Mouse (Mus musculus) gastrocnemius, adult 2 months (tissue): Measurements from ENCODE around the gene Rps12-ps3. TPM values are rescaled to one million over a fixed set of nuclear protein-coding genes. Genes with fewer than 3 reads are reported as not detected.

Source experiments
- DNase-seq: peaks from one replicate; pipeline ENCODE4 v3.0.0; 2022
- H3K27ac ChIP-seq: fragments of 200-600 bp; 2 replicates; pipeline ENCODE4 v1.8.1; 2022; ENCODE audit warnings: mild to moderate bottlenecking
- H3K4me3 ChIP-seq: fragments of 200-600 bp; 2 replicates; pipeline ENCODE4 v1.8.1; 2022; ENCODE audit warnings: mild to moderate bottlenecking, moderate library complexity
- CTCF ChIP-seq: fragments of 200-600 bp; IDR thresholded peaks from 2 replicates; pipeline ENCODE4 v1.8.1; 2022; ENCODE audit warnings: antibody characterized with exemption, mild to moderate bottlenecking, moderate library complexity
- intact Hi-C: fragments of 180-260 bp; cut with DNase I; formaldehyde crosslinking; loops from one replicate; pipeline ENCODE4 v1.15.1; 2025
- total RNA-seq, 2 experiments: library from RNA; stranded (reverse); gene quantifications; 2 replicates each; pipeline ENCODE4 v1.2.3; 2021

The Rps12-ps3 gene
- total RNA-seq, 2 experiments from 2014 or later, result 256 to 333 TPM

DNA sequence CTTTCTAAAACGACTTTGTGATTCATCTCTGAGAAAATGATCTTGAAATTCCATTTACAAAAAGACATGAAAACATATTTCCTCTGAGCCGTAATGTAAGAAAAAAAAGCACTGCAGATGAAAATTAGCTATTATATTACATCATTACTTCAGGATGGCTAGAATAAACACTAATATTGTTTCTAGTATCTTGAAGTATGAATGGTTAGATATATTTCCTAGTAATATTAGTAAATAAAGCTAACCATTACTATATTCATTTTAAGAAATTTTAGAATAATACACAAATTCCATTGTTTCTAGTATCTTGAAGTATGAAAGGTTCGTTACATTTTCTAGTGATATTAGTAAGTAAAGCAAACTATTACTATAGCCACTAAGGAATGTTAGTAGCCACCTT, 17.8 kb downstream of the Rps12-ps3 start:
- intact Hi-C loops, result loop anchor here (10.0 kb wide), 1 partner anchor 395 kb away; the partner anchor contains the start of genes Eno4 and Hspa12a
- no peak overlapping the region for H3K27ac ChIP-seq
- TF ChIP-seq CTCF, result no peak
- no peak overlapping the region for H3K4me3 ChIP-seq
- no peak for DNase-seq

DNA sequence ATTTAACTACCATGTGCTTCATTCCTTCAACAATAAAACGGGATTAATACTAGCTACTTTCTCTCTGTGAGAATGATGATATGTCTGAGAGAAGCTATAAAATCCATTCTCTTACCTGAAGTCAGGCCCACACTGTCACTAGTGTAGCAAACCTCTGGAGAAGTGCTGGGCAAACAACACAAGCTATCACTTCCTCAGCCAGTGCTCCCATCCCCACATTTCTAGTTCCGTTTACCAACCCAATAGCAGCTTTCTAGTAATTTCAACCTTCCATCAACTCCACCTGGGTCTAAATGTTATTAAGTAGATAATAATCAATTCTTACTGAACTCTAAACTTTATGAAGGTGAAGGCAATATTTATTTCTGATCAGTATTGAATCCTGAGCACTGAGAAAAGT, 20.9 kb downstream of the Rps12-ps3 start:
- DNase-seq, result no peak
- TF ChIP-seq CTCF, result no peak
- intact Hi-C loops, result loop anchor here (10.0 kb wide), 1 partner anchor 398 kb away; the partner anchor contains the start of genes Eno4 and Hspa12a
- Histone ChIP-seq H3K27ac (no peak overlapping the region), H3K4me3 (peak overlapping the region; percentile 100)

DNA sequence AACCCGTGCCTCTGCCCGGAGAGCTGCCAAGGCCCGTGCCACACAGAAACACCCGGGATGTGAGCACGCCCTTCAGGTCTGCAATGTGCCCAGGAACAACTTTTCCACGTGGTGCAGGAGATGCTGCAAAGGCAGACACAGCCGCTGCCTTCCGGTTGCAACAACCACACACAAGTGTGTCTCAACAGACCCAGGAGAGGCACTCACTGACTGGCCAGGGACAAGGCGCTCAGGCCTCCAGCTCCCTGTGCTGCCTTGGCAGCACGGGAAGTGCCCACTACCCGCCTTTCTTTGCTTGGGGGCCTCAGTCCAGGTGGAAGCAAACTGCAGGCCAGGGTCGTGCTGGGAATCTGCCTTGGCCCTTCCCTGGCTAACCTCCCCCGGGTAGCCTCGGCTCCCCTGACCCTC, 22.2 kb downstream of the Rps12-ps3 start:
- intact Hi-C loops, result loop anchor here (10.0 kb wide), 1 partner anchor 400 kb away; the partner anchor contains the start of genes Eno4 and Hspa12a
- Histone ChIP-seq H3K4me3 (peak overlapping the region; percentile 100), H3K27ac (peak overlapping the region; percentile 93)
- peak; percentile 33 for DNase-seq
- no peak for TF ChIP-seq CTCF

DNA sequence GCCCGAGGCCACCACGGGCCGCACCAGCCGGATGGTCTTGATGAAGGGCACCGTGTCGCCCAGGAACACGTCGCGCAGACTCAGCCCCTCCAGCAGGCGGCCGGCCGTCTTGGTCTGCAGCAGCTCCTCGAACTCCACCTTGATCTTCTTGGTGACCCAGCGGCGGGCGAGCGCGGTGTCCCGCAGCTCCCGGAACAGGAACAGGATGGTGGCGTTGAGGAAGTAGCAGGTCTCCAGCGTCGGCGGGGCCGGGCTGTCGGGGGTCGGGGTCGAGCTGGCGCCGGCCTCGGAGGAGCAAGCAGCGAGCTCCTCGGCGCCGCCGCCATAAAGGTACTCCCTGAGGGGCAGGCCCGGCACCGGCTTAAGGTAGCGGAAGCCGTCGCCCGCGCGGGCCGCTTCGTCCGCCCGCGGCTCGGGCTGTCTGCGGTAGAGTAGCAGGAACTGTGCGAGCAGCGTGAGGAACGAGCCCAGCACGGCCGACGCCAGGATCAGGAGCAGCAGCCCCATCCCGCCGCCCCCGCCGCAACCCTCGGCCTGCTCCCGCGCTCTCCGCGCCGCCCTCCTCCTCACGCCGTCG, 23.1 kb downstream of the Rps12-ps3 start:
- Histone ChIP-seq H3K4me3 (peak overlapping the region; percentile 100), H3K27ac (peak overlapping the region; percentile 93)
- TF ChIP-seq CTCF, result peak; percentile 24; the same call in 1 of the 2 replicates
- intact Hi-C loops, result loop anchor here (10.0 kb wide), 1 partner anchor 400 kb away; the partner anchor contains the start of genes Eno4 and Hspa12a
- peak; percentile 69 for DNase-seq

DNA sequence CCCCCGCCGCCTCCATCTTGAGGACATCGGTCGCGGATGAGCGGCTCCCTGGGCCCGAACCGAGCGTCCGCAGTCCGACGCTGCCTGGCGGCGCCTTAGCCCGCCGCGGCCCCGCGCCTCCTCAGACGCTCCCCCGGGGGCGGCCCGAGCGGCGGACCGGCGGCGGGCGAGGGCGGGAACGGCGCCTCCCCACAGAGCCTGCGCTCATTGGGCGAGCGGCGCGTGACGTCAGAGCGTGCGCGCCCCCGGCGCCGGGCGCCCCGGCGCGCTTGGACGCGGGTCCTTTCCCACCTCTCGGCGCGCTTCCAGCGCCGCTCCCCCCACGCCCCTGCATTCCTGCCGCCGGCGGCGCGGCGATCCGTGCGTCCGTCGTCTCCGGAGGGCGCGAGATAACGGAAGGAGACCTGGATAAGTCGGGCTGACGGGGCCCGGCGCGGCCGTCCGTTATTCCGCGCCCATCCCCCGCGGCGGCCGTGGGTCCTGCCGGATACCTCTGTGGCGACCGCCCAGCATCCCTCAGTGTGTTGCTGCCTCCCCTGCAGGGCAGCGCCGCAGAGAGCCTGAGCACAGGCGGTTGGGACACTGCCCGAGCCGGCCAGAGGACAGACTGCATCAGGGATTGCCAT, 23.7 kb downstream of the Rps12-ps3 start, which contains the start of gene Pdzd8:
Pdzd8 (minus strand) TSS at position 123 of the 626 bp plus-strand sequence.
- intact Hi-C loops, result loop anchor here (10.0 kb wide), 1 partner anchor 401 kb away; the partner anchor contains the start of genes Eno4 and Hspa12a
- TF ChIP-seq CTCF, result peak; percentile 20
- H3K27ac ChIP-seq, result peak within 1 kb of the TSS; percentile 93
- peak within 1 kb of the TSS; percentile 100 for H3K4me3 ChIP-seq
- peak; percentile 95 for DNase-seq

DNA sequence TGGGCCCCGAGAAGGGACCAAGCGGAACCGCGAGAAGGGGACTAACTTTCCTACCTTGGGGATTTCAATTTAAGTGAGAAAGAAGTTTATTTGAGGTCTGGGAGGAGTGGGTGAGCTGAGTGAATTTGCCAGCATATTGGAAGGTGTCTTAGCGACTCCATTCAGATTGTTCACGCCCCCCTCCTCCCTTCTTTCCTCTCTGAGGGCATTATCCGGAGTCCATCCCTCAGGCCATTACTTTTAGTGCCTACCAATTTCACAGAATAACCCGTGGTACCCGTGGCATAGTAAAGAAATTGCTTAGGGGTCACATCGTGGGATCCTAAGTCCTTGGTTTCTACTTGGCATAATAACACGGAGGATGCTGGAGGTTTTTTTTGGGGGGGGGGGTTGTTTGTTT, 24.2 kb downstream of the Rps12-ps3 start:
- Histone ChIP-seq H3K27ac (peak overlapping the region; percentile 93), H3K4me3 (peak overlapping the region; percentile 100)
- TF ChIP-seq CTCF, result no peak
- intact Hi-C loops, result loop anchor here (10.0 kb wide), 1 partner anchor 402 kb away; the partner anchor contains the start of genes Eno4 and Hspa12a
- DNase-seq, result no peak

DNA sequence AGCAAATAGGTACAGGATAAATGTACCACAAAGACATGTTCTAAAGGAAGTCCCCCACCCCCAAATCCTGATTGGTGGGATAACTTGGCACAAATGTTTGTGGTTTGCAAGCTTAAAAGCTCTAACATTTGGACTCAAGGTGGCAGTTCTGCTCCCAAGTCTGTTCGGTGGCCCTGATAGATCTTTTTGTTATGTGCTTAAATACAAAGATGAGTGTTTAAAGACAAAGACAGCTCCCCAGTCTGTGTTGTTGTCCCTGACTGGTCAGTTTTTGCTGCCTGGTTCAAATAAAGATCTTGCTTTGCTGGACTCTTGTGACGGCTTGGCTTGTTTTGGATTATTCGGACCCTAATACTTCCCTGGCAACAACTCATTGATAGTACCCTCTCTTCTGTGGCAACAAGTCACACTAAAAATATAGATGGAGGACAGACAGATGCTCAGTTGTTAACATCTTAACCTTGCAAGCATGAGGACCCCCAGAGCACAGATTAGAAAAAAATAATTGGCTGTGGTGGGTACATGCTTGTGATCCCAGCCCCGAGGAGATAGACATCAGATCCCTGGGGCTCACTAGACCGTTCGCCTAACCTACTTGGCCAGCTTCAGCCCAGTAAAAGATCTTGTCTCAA, 27.4 kb downstream of the Rps12-ps3 start:
- Histone ChIP-seq H3K27ac (no peak overlapping the region), H3K4me3 (no peak overlapping the region)
- intact Hi-C loops, result loop anchor here (10.0 kb wide), 1 partner anchor 405 kb away; the partner anchor contains the start of genes Eno4 and Hspa12a
- no peak for TF ChIP-seq CTCF
- DNase-seq, result no peak

DNA sequence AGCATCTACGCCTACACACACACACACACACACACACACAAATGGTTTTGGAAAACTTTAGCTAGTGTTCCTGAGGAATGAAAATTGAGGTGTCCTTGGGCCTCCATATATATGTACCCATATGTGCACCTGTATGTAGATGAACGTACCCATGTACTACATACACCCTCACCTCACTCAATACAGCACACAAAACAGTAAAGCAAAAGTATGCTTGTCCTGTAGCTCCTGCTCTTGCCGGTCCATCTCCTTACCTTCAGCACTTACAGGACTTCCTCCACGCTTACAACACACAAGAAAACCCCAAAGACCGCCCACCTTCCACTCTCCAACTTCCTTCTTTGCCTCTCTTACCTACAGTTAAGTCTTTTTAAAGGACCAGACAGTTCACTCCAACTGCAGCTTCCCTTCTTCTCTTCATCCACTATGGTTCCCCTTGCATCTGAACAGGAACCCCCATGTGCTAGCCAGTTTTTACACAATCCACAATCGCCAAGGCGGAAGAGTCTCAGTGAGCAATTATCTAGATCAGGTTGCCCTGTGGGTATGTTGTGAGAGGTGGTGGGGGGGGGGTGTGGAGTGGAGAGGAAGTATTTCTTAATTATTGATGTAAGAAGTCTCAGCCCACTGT, 28.3 kb downstream of the Rps12-ps3 start:
- DNase-seq, result no peak
- intact Hi-C loops, result no loop called here
- no peak for TF ChIP-seq CTCF
- no peak overlapping the region for H3K4me3 ChIP-seq
- H3K27ac ChIP-seq, result no peak overlapping the region

DNA sequence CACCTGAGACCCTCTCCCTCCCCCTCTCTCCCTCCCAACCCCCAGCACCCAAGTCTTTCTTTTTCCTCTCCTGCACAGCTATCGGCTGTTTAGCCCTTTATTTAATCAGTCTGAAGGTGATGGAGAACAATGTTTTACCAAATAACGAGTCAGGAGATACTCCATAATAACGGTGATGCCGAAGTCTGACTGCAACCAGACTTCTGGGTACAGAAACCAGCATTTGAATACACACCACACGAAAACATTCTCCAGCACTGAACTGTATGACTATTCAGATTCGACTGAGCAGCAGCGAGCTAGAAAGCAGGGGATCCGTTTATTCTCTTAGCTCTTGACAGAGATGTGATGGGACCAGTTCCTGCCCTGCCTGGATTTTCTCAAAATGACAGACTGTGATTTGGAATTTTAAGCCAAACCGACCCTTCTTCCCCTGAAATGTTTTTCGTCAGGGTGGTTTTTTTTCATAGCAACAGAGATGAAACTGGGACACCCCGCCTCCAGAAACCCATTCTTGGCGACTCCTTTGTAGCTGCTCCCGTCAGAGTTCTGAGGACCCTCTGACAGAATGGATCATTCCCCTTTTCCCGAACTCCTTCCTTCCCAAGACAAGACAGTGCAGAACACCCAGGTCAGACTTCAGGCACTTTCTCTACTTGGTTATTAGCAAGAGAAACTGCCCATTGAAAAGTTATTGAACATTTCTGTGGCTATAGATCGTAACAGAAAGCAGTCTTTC, 29.2 kb downstream of the Rps12-ps3 start:
- TF ChIP-seq CTCF, result no peak
- intact Hi-C loops, result no loop called here
- no peak overlapping the region for H3K27ac ChIP-seq

DNA sequence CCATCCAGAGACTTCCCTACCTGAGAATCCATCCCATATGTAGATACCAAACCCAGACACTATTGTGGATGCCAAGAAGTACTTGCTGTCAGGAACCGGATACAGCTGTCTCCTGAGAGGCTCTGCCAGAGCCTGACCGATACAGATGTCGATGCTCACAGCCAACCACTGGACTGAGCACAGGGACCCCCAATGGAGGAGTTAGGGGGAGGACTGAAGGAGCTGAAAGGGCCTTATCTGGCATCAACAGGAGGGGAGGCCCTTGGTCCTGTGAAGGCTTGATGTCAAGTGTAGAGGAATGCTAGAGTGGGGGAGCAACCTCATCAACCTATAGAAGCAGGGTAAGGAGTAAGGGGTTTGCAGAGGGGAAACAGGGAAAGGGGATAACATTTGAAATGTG, 30.7 kb downstream of the Rps12-ps3 start:
- intact Hi-C loops, result no loop called here
- DNase-seq, result no peak
- H3K27ac ChIP-seq, result no peak overlapping the region
- TF ChIP-seq CTCF, result no peak
- no peak overlapping the region for H3K4me3 ChIP-seq

More for the DNA sequence above, 29.2 kb downstream of the Rps12-ps3 start:
- H3K4me3 ChIP-seq, result no peak overlapping the region
- DNase-seq, result no peak

DNA sequence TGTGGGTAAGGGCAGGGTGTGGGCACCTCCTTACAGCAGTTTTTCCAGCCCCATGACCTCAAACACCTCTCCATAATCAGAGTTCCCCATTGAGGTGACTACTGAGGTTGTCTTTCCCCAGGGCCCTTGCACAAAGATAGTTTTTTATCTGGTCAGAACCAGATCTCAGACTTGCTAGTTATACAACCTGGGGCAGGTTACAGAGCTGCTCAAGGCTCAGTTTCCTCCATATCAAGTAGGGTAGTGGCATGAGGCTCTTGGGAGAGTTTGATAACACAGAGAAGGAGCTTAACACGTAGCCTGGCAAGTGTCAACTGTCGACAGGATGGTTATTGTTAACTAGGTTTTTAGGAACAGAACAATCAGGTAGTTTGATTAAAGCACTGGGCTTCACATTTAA, 32.8 kb downstream of the Rps12-ps3 start:
- TF ChIP-seq CTCF, result no peak
- intact Hi-C loops, result no loop called here
- no peak overlapping the region for H3K27ac ChIP-seq
- DNase-seq, result no peak
- no peak overlapping the region for H3K4me3 ChIP-seq

DNA sequence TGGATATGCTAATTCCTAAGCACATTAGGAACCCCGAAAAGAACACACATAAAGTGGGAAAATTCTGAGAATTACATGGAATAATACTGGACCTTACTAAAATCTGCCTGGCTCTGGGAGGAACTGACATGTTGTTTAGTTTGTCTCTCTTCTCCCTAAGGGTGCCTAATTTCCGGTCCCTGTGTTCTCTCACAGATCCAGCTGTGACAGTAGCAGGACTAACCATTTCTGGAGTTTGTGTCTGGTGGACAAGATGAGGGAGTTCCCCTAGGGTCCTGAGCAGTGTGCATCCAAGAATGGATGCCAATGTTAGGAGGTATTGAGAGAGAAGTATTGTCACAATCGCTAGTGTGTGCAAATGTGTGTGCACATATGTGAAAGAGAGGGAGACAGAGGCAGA, 34.3 kb downstream of the Rps12-ps3 start:
- intact Hi-C loops, result no loop called here
- no peak for TF ChIP-seq CTCF

More for the DNA sequence above, 34.3 kb downstream of the Rps12-ps3 start:
- H3K4me3 ChIP-seq, result no peak overlapping the region
- H3K27ac ChIP-seq, result no peak overlapping the region
- DNase-seq, result no peak
